Mouse (Mus musculus): ENCODE measurements around the gene Rln3.

Rln3 gene

GRCm38 (mm10) chr8:84044900-84045299 lies at the start of gene Rln3:
Rln3 (minus strand) TSS chr8:84045000.
- no peak for DNase-seq

DNA sequence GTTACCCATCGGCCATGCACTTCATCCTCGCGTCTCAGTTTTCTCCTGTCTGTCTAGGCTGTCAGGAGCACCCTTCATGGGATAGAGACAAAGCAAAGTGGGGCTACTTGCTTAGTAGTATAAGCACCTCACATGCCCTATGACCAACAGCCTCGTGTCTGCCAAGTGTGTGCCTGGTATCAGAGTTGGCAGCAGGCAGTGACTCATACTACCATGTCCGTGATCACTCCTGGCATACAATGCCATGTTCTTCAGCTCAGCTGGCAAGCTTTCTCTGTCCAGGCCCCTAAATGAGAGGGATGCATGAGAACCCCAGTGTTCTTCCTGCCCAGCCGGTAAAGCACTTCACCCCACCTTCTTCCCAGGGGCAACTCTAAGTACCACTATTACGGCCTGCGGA lies 45.8 kb upstream of the Rln3 start:
- no peak for DNase-seq

DNA sequence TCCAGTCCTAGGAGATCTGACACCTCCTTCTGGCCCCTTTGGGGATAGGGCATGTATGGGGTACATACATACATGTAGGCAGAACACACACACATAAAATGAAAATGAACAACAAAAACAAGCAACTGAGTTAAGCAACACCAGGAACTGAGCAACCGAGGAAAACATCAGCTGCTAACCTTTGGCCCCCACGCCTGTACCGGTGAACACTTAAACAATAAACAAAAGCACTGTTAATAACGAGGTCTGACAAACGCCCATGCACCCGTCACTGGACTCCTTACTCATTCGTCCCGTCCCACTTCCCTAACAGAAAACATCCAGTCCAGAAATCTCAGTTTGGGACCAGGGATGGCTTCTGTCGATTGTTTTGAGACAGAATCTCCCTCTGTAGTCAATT lies 44.5 kb upstream of the Rln3 start:
- DNase-seq = no peak

DNA sequence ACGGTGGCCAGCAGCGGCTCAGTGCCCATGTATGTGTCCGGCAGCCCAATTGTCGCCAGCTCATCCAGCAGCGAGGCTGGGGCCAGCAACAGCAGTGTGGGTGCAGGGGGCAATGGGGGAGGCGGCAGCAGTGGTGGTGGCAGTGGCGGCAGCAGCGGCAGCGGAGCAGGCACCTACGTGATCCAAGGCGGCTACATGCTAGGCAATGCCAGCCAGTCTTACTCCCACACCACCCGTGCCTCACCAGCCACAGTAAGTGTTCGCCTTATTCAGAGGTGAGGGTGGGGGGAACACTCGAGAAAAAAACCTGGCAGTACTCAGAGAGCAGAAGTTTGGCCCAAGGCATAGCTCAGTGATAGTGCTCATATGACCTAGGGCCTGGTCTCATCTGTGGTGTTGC lies 43.0 kb upstream of the Rln3 start:
- DNase-seq = no peak

GRCm38 (mm10) chr8:84087156-84087555 lies 42.4 kb upstream of the Rln3 start:
- DNase-seq = no peak

DNA sequence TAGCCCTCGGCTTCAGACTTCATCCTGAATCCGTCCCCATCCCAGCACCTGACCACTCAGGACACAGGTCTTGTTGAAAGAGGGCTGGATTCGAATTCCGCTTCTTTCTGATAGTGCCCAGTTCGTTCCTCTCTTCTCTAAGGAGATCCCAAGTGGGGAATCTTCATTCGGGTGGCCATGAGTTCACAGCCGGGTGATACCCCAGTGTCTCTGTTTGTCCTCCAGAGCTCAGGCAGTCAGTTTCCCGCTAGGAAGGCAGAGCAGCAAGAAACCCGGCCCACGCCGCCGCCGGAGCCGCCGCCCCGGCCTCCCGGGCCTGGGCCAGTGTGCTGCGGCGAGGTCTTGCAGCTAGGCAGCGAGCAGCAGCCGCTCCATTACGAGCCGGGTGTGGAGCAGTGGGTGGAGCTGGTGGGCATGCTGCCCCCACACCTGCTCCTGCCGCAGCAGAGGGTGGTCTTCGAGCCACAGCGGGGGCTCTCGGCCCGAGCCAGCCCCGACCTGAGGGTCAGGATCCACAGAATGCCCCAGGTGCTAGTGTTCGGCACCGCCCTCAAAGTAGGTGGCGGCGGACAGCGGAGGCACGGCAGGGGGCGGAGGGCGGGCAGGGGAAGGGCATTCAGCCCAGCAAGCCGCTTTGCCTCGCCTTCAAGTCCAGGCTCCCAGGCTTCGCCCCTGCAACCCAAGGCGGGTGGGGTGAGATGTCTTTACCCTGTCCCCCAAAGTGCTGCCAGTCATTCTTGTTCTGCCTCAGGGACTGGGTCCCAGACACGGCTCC lies 39.7 kb upstream of the Rln3 start:
- no peak for DNase-seq

DNA sequence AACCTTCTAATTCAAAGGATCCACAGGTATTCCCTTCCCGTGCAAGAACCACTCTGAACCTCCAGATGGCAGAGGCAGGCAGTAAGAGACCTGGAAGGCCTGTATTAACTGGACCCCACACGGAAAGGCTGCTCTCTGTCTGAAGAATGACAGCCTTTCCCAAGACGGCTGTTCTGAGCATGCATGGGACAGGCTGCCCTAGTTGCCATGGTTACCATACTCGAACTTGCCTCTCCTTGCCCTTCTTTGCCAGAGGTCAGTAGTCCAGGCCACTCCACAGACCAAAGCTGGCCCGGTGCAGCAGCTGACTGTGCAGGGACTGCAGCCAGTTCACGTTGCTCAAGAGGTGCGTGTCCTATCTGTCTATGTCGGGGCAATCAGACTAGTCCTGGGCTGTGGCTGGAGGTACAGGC lies 39.0 kb upstream of the Rln3 start:
- DNase-seq = no peak

DNA sequence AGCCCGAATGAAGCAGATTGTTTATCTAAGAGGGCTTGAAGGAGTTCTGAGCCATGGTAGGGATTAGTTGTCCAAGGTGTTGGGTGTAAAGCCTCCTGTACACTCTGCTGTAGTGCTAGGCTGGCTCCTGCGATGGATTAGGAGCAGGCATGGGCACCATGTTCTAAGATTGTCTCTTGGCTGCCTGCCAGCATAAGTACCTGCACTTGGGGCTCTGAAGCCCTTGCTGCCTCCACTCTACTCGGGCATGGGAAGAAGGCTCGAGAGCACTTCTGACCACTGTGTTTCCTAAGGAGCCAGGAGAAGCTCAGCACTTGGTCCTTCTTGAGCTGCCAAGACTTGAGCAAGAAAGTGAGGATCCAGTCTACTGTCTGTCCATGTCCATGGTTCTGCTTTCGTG lies 34.4 kb upstream of the Rln3 start:
- no peak for DNase-seq

DNA sequence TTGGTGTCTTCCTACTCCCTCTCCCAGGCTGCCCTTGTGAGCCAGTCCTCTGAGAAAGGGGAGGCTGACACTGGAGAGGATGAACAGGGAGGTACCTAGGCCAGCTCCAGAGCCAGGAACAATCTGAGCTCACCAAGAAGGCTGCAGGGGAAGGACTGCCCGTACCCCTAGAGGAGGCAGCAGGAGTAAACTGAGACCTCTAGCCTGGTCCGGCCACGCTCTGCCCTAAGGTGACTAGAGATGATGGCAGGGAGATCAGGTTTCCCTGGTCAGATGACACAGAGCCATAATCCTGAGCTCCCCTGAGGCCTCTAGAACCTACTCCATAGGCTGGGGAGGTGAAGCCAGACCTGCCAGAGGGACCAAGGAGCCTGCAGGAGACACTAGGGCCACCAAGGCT lies 32.0 kb upstream of the Rln3 start:
- DNase-seq = no peak

DNA sequence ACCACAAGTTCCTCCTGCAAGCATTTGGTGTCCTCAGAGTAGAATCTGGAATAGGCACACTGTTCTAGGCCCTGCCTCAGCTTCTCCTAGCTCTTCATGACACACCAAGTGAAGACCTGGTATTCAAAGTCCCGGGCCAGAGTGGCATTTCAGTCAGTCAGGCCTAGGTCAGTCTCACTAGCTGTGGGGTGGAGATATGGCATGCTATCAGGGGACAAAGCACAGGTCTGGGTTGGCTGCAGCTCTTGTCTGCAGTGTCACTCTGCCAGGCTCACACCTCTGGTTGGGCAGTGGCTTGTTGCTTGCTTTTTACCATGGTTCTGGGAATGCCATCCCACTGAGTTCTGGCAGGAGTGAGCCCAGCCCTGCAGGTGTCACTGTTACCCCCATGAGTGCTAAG lies 31.6 kb upstream of the Rln3 start:
- no peak for DNase-seq

GRCm38 (mm10) chr8:84073230-84073976 lies 28.6 kb upstream of the Rln3 start:
- DNase-seq = no peak

DNA sequence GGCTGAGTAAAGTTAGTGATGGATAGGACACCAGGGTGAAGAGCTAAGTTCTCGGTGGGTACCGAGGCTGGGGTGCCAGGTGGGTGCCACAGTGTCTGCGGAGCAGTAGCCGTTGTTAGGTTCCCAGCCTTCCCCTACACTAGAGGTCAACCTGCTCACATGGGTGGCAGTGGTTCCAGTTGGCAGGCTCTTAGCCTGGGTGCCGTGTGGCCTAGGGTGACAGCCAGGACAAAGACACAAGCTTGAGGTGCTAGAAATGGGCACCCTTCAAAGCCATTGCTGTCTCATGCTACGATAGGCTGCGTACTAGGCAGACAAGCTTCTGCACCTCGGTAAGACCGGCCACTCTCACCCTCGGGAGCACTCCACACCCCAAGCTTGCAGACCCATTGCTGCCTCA lies 27.5 kb upstream of the Rln3 start:
- no peak for DNase-seq

GRCm38 (mm10) chr8:84071921-84072320 lies 27.1 kb upstream of the Rln3 start:
- DNase-seq = no peak

DNA sequence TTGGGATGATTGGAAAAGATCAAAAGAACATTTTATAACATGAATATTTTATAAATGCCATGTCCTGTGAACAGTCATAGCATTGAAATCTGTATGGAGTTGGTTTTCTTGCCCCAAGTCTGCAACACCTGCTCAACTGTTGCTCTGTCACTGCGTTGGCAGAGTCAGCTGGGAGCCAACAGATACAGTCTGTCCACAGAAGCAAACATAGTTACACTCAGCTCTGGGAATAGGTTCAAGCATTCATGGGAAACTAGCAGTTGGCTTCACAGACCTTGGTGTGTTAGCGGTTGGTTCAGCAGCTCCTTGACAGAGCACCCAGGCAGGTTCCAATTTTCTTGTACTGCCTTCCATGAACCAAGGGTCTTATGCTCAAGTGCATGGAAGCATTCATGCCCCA lies 25.9 kb upstream of the Rln3 start:
- DNase-seq = no peak

DNA sequence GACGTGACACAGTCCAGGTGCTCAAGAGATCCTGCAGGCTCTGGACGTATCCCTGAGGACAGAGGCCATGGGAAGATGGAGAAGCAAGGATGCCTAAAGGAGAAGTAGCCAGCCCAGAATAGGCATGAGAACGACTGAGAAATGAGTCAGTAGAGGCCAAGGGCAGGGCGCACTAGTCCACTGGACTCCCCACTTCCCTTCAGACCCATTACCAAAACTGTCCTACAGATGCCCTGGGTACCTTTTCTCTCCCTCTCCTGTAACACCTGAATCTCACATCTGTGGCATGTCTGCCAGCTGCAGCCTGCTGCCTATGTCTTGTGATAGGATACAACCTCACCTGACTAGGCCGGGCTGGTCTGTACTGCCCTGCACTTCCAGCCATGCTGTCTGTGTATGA lies 25.4 kb upstream of the Rln3 start:
- no peak for DNase-seq

GRCm38 (mm10) chr8:84069750-84070149 lies 24.9 kb upstream of the Rln3 start:
- DNase-seq = no peak

DNA sequence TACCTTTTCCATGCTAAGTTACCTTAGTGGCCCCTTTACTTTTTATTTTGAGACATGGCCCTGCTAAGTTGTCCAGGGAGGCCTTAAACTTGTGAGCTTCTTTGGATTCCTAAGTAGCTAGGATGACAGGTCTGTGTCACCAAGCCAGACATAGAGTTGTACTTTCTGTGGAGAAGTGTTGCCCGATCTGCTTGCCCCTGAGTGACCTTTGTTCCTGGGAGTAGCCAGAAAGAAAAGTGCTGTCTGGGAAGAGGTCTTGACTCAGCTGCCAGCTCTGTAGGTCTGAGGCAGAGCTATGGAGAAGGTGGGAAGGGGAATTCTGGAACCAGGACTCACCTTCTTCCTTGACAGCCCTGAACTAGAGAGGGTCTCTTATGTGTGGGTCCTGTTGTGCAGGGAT lies 24.4 kb upstream of the Rln3 start:
- no peak for DNase-seq

GRCm38 (mm10) chr8:84068316-84069035 lies 23.7 kb upstream of the Rln3 start:
- DNase-seq = no peak

- DNase-seq = peak; percentile 41
Measured at GRCm38 (mm10) chr8:84067911-84068310, 23.1 kb upstream of the Rln3 start.

- DNase-seq = peak; percentile 91
Measured at GRCm38 (mm10) chr8:84067047-84067573, 22.3 kb upstream of the Rln3 start.

GRCm38 (mm10) chr8:84066291-84066930 lies 21.6 kb upstream of the Rln3 start, which contains the start of gene Rfx1:
Rfx1 (plus strand) TSS chr8:84066834.
- DNase-seq = peak; percentile 100

DNA sequence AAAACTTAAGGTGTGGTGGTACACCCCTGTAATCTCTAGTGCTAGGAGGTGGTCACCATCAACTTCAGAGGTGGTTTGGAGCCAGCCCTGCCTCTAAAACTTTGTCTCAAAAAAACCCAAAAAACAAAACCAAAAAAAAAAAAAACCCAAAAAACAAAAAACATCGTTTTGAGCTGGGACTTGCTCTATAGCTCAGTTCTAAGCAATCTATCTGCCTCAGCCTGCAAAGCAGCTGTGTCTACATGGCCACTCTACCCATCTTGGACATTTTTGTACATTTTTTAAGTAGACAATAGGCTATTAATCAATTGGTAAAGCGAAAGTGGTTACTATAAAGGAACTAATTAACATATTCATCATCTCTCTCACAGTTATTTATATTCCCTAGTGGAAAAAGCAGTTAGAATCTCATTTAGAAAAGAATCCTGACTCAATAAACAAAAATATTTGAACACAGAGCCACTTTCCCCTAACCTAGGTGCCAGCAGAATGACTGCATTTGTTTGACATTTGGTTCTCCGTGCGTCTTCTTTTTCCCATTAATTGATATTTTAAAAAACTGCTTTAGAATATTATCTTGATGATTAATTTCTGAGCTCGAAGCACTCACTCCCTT lies 20.8 kb upstream of the Rln3 start:
- no peak for DNase-seq

DNA sequence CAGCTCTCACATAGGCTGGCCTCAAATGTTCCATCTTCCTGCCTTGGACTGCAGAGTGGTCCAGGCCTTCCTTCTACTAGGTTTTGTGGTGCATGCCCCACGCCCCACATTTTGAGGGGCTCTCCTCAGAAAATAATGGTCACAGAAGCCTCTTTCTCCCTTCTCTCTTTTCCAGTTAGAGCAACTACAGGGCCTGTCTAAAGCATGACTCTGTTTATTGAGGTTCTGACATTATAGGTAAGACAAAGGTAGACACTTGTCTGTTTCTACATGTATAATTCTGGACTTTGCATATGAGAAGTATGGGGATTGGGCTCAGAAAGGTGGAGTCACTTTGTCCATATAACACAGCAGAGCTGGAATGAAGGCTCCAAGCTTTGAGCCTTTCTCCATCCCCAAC lies 20.2 kb upstream of the Rln3 start, which contains the start of gene Gm10643:
Gene Gm10643 (minus strand): TSS at position 101 of the 400 bp plus-strand sequence.
- no peak for DNase-seq

Data from cerebellum, adult 11-12 months (tissue).